Mouse (Mus musculus) heart, embryonic 11.5 days (tissue): Measurements from ENCODE around the gene Trim23. TPM values are rescaled to one million over a fixed set of nuclear protein-coding genes. Genes with fewer than 3 reads are reported as not detected.
A peak's percentile ranks its signal among the peaks of the same experiment; 100 is the strongest.
"Not testable (repeated sequence)": the region's sequence is repeated elsewhere in the genome, so short reads cannot be mapped to it uniquely, and the experiment has no call there.

ENCODE experiments used
- ATAC-seq: fragments of 200-750 bp; cut with Nextera tagmentation; replicated peaks from 2 replicates; pipeline ENCODE4 v1.8.0; 2017; ENCODE audit warnings: moderate library complexity; ENCODE audit not compliant: insufficient number of reproducible peaks, low FRiP score, low TSS enrichment
- H3K27ac ChIP-seq: fragments of 300-500 bp; sonication (generic); 2 replicates; pipeline ENCODE4 v1.5.1; 2014; ENCODE audit warnings: mild to moderate bottlenecking, low read depth, low read length
- H3K27me3 ChIP-seq: fragments of 300-500 bp; sonication (generic); 2 replicates; pipeline ENCODE4 v1.6.1; 2014; ENCODE audit warnings: mild to moderate bottlenecking, low read length, mixed read lengths; ENCODE audit not compliant: control insufficient read depth, insufficient read depth
- H3K36me3 ChIP-seq: fragments of 300-500 bp; sonication (generic); 2 replicates; pipeline ENCODE4 v1.6.1; 2014; ENCODE audit warnings: mild to moderate bottlenecking, low read length, moderate library complexity, mixed read lengths; ENCODE audit not compliant: control insufficient read depth, insufficient read depth
- H3K4me1 ChIP-seq: fragments of 300-500 bp; sonication (generic); 2 replicates; pipeline ENCODE4 v1.6.1; 2014; ENCODE audit warnings: low read length; ENCODE audit not compliant: control insufficient read depth, insufficient read depth
- H3K4me2 ChIP-seq: fragments of 300-500 bp; sonication (generic); 2 replicates; pipeline ENCODE4 v1.6.1; 2014; ENCODE audit warnings: mild to moderate bottlenecking, moderate library complexity
- H3K4me3 ChIP-seq: fragments of 300-500 bp; sonication (generic); 2 replicates; pipeline ENCODE4 v1.5.1; 2014; ENCODE audit warnings: low read depth, low read length
- H3K9ac ChIP-seq: fragments of 300-500 bp; sonication (generic); 2 replicates; pipeline ENCODE4 v1.6.1; 2014; ENCODE audit warnings: mild to moderate bottlenecking, low read depth, low read length, moderate library complexity
- H3K9me3 ChIP-seq: fragments of 300-500 bp; sonication (generic); replicated peaks from 2 replicates; pipeline ENCODE4 v1.6.1; 2016; ENCODE audit warnings: low read length; ENCODE audit not compliant: control insufficient read depth
- WGBS: fragments of 180-500 bp; shearing (Covaris S2); extraction: QIAGEN DNeasy Blood & Tissue Kit; methylation state at CpG from one replicate; pipeline ENCODE4 v1.1.7; 2014; ENCODE audit not compliant: insufficient replicate concordance; 5-methylcytosine and 5-hydroxymethylcytosine counted together
- polyA plus RNA-seq: library from polyadenylated mRNA; unstranded; fragments of >200 nt; fragmentation: Nextera tagmentation; extraction: Ambion mirVana; gene quantifications from 2 replicates; pipeline ENCODE4 v1.2.1, GENCODE M21; 2014

Gene Trim23
- polyA plus RNA-seq, 1 experiment from 2014 or later: 16.1 TPM

- peaks cover 7% of the 10 kb centered on the region for H3K36me3 ChIP-seq
- no peaks in the 10 kb centered on the region for H3K4me1 ChIP-seq
- 89% methylated on average over 1 of the region's 1 CpGs for WGBS
- no peak overlapping the region for H3K4me2 ChIP-seq
- no peak overlapping the region for H3K4me3 ChIP-seq
- no peaks in the 10 kb centered on the region for H3K27me3 ChIP-seq
- H3K27ac ChIP-seq: no peak overlapping the region
- no peak overlapping the region for H3K9ac ChIP-seq
- no peak for ATAC-seq
- H3K9me3 ChIP-seq: no peaks in the 10 kb centered on the region
Measured at GRCm38 (mm10) chr13:104155686-104156085, 22.9 kb upstream of the Trim23 start.

DNA sequence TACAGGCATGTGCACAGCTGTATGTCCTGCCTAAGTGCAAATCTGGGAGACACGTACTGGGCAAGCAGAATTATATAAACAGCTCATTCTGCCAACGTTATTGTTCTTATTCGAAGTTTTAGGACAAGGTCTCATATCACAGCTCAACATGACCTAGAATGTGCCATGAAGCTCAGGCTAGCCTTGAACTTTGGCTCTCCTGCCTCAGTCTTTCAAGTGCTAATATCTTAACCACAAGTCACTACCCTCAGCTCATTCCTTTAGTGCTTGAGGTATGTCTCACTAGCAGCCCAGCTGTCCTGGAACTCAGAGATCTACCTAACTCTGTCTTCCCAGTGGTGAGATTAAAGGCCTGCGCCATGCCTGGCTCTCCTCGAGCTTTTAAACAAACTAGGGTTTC lies 6.9 kb upstream of the Trim23 start:
- 93% methylated on average over 5 of the region's 5 CpGs for WGBS
- Histone ChIP-seq H3K9me3 (no peaks in the 10 kb centered on the region), H3K36me3 (peaks cover 2% of the 10 kb centered on the region; the same call in 1 of the 2 replicates), H3K4me2 (no peak overlapping the region), H3K4me1 (peaks cover 3% of the 10 kb centered on the region; the same call in 1 of the 2 replicates), H3K27me3 (no peaks in the 10 kb centered on the region), H3K4me3 (no peak overlapping the region), H3K9ac (no peak overlapping the region), H3K27ac (no peak overlapping the region)
- no peak for ATAC-seq

GRCm38 (mm10) chr13:104172498-104172897 lies 6.1 kb upstream of the Trim23 start:
- H3K27me3 ChIP-seq: no peaks in the 10 kb centered on the region
- no peak overlapping the region for H3K27ac ChIP-seq
- H3K4me1 ChIP-seq: peaks cover 5% of the 10 kb centered on the region
- no peak overlapping the region for H3K4me2 ChIP-seq
- H3K9me3 ChIP-seq: no peaks in the 10 kb centered on the region
- peaks cover 2% of the 10 kb centered on the region; the same call in 1 of the 2 replicates for H3K36me3 ChIP-seq
- no peak for ATAC-seq
- no peak overlapping the region for H3K4me3 ChIP-seq
- H3K9ac ChIP-seq: no peak overlapping the region

- Histone ChIP-seq H3K9me3 (no peaks in the 10 kb centered on the region), H3K9ac (no peak overlapping the region), H3K27ac (no peak overlapping the region), H3K4me1 (peaks cover 10% of the 10 kb centered on the region), H3K4me3 (peak overlapping the region; percentile 42), H3K27me3 (no peaks in the 10 kb centered on the region), H3K36me3 (peaks cover 3% of the 10 kb centered on the region; the same call in 1 of the 2 replicates), H3K4me2 (peak overlapping the region; percentile 71)
- WGBS: 65% methylated on average over 3 of the region's 3 CpGs
- ATAC-seq: no peak
Measured at GRCm38 (mm10) chr13:104176874-104177273, 1.7 kb upstream of the Trim23 start.

DNA sequence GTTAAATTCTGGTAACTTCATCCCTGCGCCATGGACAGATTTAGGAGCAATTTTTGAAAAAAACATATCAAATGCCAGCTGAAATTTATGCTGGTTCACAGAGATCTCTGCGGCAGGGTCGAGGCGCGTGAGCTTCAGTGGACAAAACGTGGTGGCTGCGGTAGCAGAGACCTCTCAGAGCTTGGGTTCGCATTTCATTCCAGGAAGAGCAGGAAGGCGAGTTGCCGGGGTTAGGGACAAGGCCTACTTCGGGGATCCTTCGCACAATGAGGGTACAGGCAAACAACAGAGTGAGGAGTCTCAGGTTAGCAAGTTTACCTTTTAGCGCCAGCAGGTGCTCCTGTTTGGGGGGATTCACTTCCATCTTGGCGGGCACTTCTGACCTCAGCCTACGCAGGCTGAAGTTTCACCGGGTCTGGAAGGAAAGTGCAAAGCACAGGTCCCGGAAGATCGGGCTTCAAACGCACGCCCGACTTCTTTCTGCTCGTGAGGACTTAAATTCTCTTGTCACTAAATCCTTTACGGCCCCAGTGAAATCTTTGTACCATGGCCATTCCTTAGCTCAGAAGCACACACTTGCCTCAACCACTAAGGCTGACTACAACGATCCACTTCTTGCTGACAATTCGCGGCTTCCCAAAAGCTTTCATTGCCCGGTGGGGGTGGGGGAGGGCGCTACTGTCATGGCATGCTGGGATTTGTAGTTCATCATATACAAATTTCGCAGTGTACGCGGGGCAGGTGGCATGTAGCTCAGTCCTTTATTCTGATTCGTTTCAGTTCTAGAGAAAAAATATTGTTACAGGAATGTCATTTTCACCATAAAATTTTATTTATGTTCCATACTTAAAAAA lies 574 bp upstream of the Trim23 start, which contains the start of gene Trappc13:
Gene Trappc13, minus strand, starts transcription at position 674 of the 854 bp plus-strand sequence.
- WGBS: under 1% methylated on average over 32 of the region's 32 CpGs
- H3K36me3 ChIP-seq: peaks cover 3% of the 10 kb centered on the region; the same call in 1 of the 2 replicates
- H3K4me1 ChIP-seq: peaks cover 10% of the 10 kb centered on the region
- no peaks in the 10 kb centered on the region for H3K9me3 ChIP-seq
- peak within 1 kb of the TSS; percentile 85 for H3K4me3 ChIP-seq
- H3K27me3 ChIP-seq: no peaks in the 10 kb centered on the region
- peak within 1 kb of the TSS; percentile 82 for H3K9ac ChIP-seq
- peak within 1 kb of the TSS; percentile 85 for H3K27ac ChIP-seq
- H3K4me2 ChIP-seq: peak within 1 kb of the TSS; percentile 78
- ATAC-seq: peak; percentile 88

DNA sequence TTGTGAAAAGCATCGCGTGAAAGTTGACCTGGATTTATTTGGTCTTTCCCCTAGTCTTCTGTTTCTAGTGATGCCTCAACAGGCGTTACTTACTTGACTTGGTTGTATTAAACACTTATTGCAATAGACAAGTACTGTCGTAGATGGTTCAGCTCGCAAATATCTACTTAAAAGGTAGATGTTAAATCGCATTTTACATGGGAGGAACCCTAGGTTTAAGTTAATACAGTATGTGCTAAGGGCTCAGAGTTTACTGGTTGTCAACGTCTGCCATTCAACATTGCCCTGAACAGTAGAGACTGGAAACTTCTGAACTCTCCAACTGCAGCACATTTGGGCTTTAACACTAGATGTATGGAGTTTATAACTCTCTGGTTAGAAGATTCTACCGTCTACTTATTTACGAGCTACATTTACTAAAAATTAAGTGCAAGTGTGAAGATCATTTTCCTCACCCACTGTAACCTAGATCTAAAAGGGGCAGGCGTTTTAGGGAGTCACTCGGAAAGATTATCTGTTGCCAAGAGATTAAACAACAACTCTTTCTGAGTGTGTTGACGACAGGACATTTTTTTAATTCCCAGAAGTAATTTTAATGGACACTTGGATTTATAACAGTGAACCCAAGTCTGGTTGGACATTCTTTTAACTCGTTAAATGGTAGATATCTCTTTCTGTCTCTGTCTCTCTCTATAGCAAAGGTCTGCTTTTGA lies 735 bp downstream of the Trim23 start:
- Histone ChIP-seq H3K27ac (no peak overlapping the region), H3K4me3 (peak overlapping the region; percentile 85), H3K4me1 (peaks cover 10% of the 10 kb centered on the region), H3K4me2 (peak overlapping the region; percentile 72), H3K9ac (peak overlapping the region; percentile 82), H3K27me3 (no peaks in the 10 kb centered on the region), H3K9me3 (no peaks in the 10 kb centered on the region), H3K36me3 (peaks cover 3% of the 10 kb centered on the region; the same call in 1 of the 2 replicates)
- WGBS: 16% methylated on average over 13 of the region's 13 CpGs
- ATAC-seq: no peak

DNA sequence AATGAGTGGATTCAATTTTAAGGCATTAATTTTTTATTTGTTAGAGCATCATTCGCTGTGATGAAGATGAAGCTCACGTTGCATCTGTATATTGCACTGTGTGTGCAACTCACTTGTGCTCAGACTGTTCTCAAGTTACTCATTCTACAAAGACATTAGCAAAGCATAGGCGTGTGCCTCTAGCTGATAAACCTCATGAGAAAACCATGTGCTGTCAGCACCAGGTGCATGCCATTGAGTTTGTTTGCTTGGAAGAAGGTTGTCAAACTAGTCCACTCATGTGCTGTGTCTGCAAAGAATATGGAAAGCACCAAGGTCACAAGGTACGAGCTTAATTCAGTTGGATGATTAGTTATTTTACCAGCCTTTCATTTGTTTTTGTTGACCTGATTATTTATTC lies 8.8 kb downstream of the Trim23 start:
- H3K4me2 ChIP-seq: no peak overlapping the region
- no peak for ATAC-seq
- H3K4me1 ChIP-seq: no peaks in the 10 kb centered on the region
- H3K4me3 ChIP-seq: no peak overlapping the region
- no peak overlapping the region for H3K27ac ChIP-seq
- H3K27me3 ChIP-seq: no peaks in the 10 kb centered on the region
- no peak overlapping the region for H3K9ac ChIP-seq
- H3K9me3 ChIP-seq: no peaks in the 10 kb centered on the region
- 69% methylated on average over 4 of the region's 4 CpGs for WGBS
- peaks cover 8% of the 10 kb centered on the region for H3K36me3 ChIP-seq

- not testable (repeated sequence) for H3K4me1 ChIP-seq, H3K4me2 ChIP-seq, ATAC-seq, H3K4me3 ChIP-seq, H3K36me3 ChIP-seq, H3K9ac ChIP-seq, H3K27me3 ChIP-seq, H3K27ac ChIP-seq, H3K9me3 ChIP-seq
Measured at GRCm38 (mm10) chr13:104195891-104196290, 17.3 kb downstream of the Trim23 start.
